Mouse (Mus musculus): ENCODE results near the gene Prkch. TPM values are rescaled to one million over a fixed set of nuclear protein-coding genes. Genes with fewer than 3 reads are reported as not detected.

Prkch gene
- polyA plus RNA-seq, 1 experiment from 2014 or later, result 6.1 TPM

DNA sequence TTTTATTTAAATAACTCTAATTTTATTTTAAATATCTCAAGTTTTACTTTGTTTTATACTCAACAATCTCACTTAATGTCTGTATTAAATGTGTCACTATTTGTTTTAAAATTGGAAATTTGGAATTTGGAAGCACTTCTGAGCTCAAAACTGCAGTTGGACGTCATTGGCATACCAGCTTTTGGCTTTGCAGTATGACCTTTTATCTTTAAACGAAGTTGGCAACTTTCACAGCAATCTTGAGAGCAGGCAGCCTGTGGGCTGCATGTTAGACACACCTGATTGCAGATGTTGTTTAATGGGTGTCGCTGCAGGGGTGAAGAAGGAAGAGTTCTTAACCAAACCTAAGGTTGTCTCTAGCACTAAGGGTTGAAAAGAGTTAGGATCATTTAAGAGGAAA, 220.9 kb downstream of the Prkch start:
- 65% methylated on average over 3 of the region's 3 CpGs for WGBS
- ATAC-seq (ENCODE audit: low FRiP score), result no peak

DNA sequence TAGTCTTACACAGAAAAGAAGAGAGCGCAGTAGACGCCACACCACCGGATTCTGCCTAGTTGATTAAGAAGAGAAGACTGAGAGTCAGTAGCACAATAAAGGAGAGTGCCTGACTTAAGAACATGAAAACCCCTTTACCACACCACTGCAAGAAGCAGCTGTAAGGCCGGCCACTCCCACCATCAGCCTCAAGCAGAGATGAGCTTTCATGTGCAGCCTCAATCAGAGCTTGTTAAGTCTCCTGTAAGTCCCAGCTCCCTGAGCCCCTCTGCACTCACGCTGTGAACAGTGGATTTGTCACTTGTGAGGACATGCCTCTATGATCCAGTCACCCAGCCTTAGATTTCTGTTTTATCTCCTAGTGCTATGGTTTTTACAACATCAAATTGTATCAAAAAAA, 221.4 kb downstream of the Prkch start:
- H3K9me3 ChIP-seq (ENCODE audit: control insufficient read depth, low read length), result no peaks in the 10 kb centered on the region
- H3K4me2 ChIP-seq, result no peak overlapping the region
- H3K4me1 ChIP-seq (ENCODE audit: control insufficient read depth, insufficient read depth, low read length), result no peaks in the 10 kb centered on the region; the same call in 1 of the 2 replicates
- no peak overlapping the region for H3K27ac ChIP-seq (ENCODE audit: low read depth, low read length)
- no peaks in the 10 kb centered on the region for H3K36me3 ChIP-seq (ENCODE audit: control insufficient read depth, insufficient read depth, low read length)
- H3K4me3 ChIP-seq (ENCODE audit: low read depth, low read length), result no peak overlapping the region
- ATAC-seq (ENCODE audit: low FRiP score) (no peak), DNase-seq (ENCODE audit: low spot score, missing footprints) (peak; percentile 70)
- no peak overlapping the region for H3K9ac ChIP-seq (ENCODE audit: low read length)
- H3K27me3 ChIP-seq (ENCODE audit: control insufficient read depth, insufficient read depth, low read length), result no peaks in the 10 kb centered on the region
- WGBS, result 28% methylated on average over 5 of the region's 5 CpGs

More for the DNA sequence above, 220.9 kb downstream of the Prkch start:
- Histone ChIP-seq H3K4me2 (no peak overlapping the region), H3K27ac (ENCODE audit: low read depth, low read length) (no peak overlapping the region), H3K4me3 (ENCODE audit: low read depth, low read length) (no peak overlapping the region), H3K4me1 (ENCODE audit: control insufficient read depth, insufficient read depth, low read length) (no peaks in the 10 kb centered on the region; the same call in 1 of the 2 replicates), H3K27me3 (ENCODE audit: control insufficient read depth, insufficient read depth, low read length) (no peaks in the 10 kb centered on the region), H3K9ac (ENCODE audit: low read length) (no peak overlapping the region), H3K36me3 (ENCODE audit: control insufficient read depth, insufficient read depth, low read length) (no peaks in the 10 kb centered on the region), H3K9me3 (ENCODE audit: control insufficient read depth, low read length) (no peaks in the 10 kb centered on the region)
- DNase-seq (ENCODE audit: low spot score, missing footprints), result peak; percentile 60

DNA sequence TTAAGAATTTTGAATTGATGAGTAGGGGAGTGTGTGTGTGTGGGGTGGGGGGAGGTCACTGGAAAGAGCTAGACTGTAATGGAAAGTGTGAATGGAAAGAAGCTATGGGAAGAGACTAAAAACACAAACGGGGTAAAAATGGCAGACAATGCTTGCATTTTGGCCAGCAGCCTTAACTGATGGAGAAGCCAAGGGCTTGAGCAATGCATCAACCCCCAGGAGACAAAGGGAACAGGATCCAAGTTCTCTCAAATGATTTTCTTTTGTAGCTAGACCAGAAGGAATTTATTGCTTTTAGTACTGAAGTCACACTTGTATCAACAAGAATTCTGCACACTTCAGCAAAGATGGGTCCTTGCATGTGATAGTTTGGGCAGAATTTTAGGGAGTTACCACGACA, 222.6 kb downstream of the Prkch start:
- H3K36me3 ChIP-seq (ENCODE audit: control insufficient read depth, insufficient read depth, low read length), result no peaks in the 10 kb centered on the region
- WGBS, result 77% methylated on average over 2 of the region's 2 CpGs

DNA sequence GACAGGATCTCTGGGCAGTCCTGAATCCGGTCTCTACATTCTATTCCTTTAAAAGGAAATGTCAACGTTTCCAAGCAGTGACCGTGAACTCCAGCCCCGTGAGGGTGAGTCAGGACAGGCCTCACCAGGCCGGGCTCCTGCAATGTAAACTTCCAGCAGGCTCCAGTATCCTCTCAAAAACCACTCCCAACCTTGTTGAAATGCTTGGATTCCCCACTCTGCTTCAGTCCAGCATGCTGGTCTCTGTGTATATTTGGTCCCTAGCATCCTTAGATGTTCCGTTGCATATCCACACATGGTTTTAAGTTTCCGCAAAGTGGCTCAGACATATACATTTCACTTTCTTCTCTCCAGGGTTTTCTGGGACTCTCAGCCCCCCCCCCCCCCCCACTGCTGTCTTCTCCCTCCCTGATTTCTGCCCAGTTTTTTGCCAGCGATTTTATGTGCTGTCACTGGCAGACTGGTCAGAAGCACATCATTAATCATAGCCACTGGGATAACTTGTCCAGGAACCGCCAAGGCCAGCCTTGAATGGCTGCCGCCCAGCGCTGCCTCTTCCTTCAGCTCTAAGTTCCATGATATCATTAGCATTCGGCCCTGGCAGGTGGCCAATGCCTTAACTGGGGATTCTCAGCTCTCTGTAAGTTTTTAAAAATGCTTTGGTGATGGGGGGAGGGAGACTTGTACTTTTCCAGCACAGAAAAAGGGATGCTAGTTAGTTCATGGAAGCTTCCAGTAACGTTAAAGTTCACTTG, 225.6 kb downstream of the Prkch start:
- ATAC-seq (ENCODE audit: low FRiP score) (no peak), DNase-seq (ENCODE audit: low spot score, missing footprints) (peak; percentile 80)
- Histone ChIP-seq H3K9me3 (ENCODE audit: control insufficient read depth, low read length) (no peaks in the 10 kb centered on the region), H3K4me1 (ENCODE audit: control insufficient read depth, insufficient read depth, low read length) (no peaks in the 10 kb centered on the region; the same call in 1 of the 2 replicates), H3K9ac (ENCODE audit: low read length) (no peak overlapping the region), H3K27me3 (ENCODE audit: control insufficient read depth, insufficient read depth, low read length) (no peaks in the 10 kb centered on the region), H3K4me2 (no peak overlapping the region), H3K4me3 (ENCODE audit: low read depth, low read length) (no peak overlapping the region), H3K27ac (ENCODE audit: low read depth, low read length) (no peak overlapping the region), H3K36me3 (ENCODE audit: control insufficient read depth, insufficient read depth, low read length) (no peaks in the 10 kb centered on the region)
- WGBS, result 69% methylated on average over 13 of the region's 13 CpGs

More for the DNA sequence above, 222.6 kb downstream of the Prkch start:
- Histone ChIP-seq H3K4me2 (no peak overlapping the region), H3K4me1 (ENCODE audit: control insufficient read depth, insufficient read depth, low read length) (no peaks in the 10 kb centered on the region; the same call in 1 of the 2 replicates), H3K27me3 (ENCODE audit: control insufficient read depth, insufficient read depth, low read length) (no peaks in the 10 kb centered on the region), H3K27ac (ENCODE audit: low read depth, low read length) (no peak overlapping the region), H3K9ac (ENCODE audit: low read length) (no peak overlapping the region), H3K9me3 (ENCODE audit: control insufficient read depth, low read length) (no peaks in the 10 kb centered on the region), H3K4me3 (ENCODE audit: low read depth, low read length) (no peak overlapping the region)
- no peak for ATAC-seq (ENCODE audit: low FRiP score)
- no peak for DNase-seq (ENCODE audit: low spot score, missing footprints)

DNA sequence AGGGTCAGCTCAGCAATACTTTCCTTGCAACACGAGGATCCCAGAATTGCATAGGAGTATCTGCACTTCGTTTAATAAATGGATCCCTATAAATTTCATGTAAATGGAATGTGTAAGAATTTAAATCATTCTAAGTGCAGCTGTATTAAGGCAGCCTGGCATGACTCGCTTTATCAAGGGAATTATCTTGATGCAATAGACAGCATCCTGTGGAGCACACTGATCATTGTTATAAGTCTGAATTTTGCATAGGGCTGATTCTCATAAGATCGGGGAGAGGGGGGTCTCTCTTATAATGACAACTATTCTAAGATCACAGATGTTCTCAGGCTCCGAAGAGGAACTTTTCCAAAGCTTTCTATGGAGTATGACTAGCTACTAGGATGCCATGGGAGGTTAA, 226.3 kb downstream of the Prkch start:
- 81% methylated on average over 5 of the region's 5 CpGs for WGBS
- Histone ChIP-seq H3K9ac (ENCODE audit: low read length) (no peak overlapping the region), H3K4me1 (ENCODE audit: control insufficient read depth, insufficient read depth, low read length) (no peaks in the 10 kb centered on the region; the same call in 1 of the 2 replicates), H3K9me3 (ENCODE audit: control insufficient read depth, low read length) (no peaks in the 10 kb centered on the region), H3K4me2 (no peak overlapping the region), H3K27me3 (ENCODE audit: control insufficient read depth, insufficient read depth, low read length) (no peaks in the 10 kb centered on the region), H3K4me3 (ENCODE audit: low read depth, low read length) (no peak overlapping the region), H3K27ac (ENCODE audit: low read depth, low read length) (no peak overlapping the region), H3K36me3 (ENCODE audit: control insufficient read depth, insufficient read depth, low read length) (no peaks in the 10 kb centered on the region)
- DNase-seq (ENCODE audit: low spot score, missing footprints) (peak; percentile 66), ATAC-seq (ENCODE audit: low FRiP score) (no peak)

DNA sequence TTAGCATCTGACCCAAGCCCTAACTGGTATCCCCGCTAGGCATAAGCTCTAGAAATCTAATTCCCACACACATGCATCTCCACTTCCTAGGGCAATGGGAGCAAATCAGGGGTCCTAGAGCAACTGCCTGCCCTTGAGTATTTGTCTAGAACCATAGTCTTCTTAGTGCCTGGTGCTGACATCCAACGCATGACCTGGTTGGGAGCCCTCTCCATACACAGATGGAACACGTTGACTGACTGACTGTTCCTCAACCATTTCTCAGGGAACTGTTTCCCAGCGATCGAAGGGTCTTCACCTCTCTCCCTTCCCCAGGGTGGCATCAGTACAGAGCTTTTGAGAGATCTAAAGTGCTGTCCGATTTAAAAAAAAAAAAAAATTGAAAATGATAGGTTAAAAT, 227.6 kb downstream of the Prkch start:
- Histone ChIP-seq H3K4me2 (no peak overlapping the region), H3K27me3 (ENCODE audit: control insufficient read depth, insufficient read depth, low read length) (no peaks in the 10 kb centered on the region), H3K9ac (ENCODE audit: low read length) (no peak overlapping the region), H3K9me3 (ENCODE audit: control insufficient read depth, low read length) (no peaks in the 10 kb centered on the region), H3K4me3 (ENCODE audit: low read depth, low read length) (no peak overlapping the region), H3K36me3 (ENCODE audit: control insufficient read depth, insufficient read depth, low read length) (no peaks in the 10 kb centered on the region), H3K27ac (ENCODE audit: low read depth, low read length) (no peak overlapping the region), H3K4me1 (ENCODE audit: control insufficient read depth, insufficient read depth, low read length) (no peaks in the 10 kb centered on the region)
- ATAC-seq (ENCODE audit: low FRiP score), result no peak
- 87% methylated on average over 6 of the region's 6 CpGs for WGBS
- no peak for DNase-seq (ENCODE audit: low spot score, missing footprints)

DNA sequence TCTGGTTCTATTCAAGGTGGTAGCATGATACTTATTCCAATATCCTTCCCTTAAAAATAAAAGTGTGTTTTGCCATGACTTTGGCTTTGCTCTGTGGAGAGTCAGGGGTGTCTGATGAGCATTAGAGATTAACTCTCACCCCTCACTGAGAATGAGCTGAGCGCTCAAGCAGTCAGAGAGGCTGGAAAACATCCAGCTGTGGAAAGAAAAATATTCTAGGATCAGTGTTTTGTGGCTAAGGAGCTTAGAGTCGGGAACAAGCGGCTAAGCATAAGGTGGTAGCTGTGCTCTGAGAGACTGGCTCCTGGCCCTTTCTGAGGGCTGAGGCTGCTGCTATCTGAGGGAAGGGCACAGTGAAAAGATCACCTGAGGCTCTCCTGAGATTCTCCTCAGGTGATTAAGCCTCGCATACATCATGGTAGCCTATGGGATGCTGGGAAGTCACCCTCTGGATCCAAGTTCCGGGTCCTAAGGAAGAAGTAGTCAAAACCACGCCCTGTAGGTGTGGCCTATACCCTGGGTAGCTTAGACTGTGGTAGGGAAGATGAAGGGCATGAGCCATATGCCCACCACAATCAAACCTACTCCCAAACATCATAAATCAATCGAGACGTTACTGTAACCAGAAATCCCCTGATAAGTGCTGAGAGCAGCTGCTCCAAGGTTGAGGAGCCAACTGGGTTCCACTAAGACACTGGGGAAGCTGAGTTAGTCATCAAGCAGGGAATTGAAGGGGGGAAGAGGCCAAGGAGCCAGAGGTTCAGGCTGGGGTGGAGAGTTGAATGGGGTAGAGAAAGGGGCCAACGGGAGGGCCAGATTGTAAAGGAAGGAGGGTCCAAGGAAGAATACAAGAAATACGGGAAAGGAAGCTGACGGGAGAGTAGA, 228.7 kb downstream of the Prkch start:
- Histone ChIP-seq H3K27ac (ENCODE audit: low read depth, low read length) (no peak overlapping the region), H3K4me1 (ENCODE audit: control insufficient read depth, insufficient read depth, low read length) (no peaks in the 10 kb centered on the region), H3K27me3 (ENCODE audit: control insufficient read depth, insufficient read depth, low read length) (no peaks in the 10 kb centered on the region), H3K9me3 (ENCODE audit: control insufficient read depth, low read length) (no peaks in the 10 kb centered on the region), H3K4me3 (ENCODE audit: low read depth, low read length) (no peak overlapping the region), H3K9ac (ENCODE audit: low read length) (no peak overlapping the region), H3K4me2 (no peak overlapping the region), H3K36me3 (ENCODE audit: control insufficient read depth, insufficient read depth, low read length) (no peaks in the 10 kb centered on the region)
- no peak for ATAC-seq (ENCODE audit: low FRiP score)
- peak; percentile 68 for DNase-seq (ENCODE audit: low spot score, missing footprints)
- WGBS, result 73% methylated on average over 11 of the region's 11 CpGs

DNA sequence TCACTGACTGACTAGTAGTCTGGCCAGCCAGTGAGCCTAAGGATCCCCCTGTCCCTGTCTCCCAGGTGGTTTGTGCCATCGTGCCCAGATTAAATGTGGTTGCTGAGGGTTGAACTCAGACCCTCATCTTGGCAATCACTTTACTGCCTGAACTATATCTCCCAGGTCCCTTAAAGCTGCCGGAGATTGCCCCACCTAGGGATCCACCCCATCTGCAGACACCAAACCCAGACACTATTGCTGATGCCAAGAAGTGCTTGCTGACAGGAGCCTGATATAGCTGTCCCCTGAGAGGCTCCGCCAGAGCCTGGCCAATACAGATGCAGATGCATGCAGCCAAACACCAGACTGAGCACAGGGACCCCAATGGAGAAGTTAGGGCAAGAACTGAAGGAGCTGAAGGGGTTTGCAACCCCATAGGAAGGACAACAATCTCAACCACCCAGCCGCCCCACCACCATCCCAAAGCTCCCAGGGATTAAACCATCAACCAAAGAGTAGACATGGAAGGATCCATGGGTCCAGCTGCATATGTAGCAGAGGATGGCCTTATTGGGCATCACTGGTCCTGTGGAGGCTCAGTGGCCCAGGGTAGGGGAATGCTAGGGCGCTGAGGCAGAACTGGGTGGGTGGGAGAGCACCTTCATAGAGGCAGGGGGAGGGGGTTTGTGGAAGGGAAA, 229.6 kb downstream of the Prkch start:
- 91% methylated on average over 5 of the region's 5 CpGs for WGBS
- no peak overlapping the region for H3K27ac ChIP-seq (ENCODE audit: low read depth, low read length)
- no peak for ATAC-seq (ENCODE audit: low FRiP score)
- no peaks in the 10 kb centered on the region for H3K9me3 ChIP-seq (ENCODE audit: control insufficient read depth, low read length)
- no peak overlapping the region for H3K4me3 ChIP-seq (ENCODE audit: low read depth, low read length)
- no peak overlapping the region for H3K4me2 ChIP-seq
- H3K27me3 ChIP-seq (ENCODE audit: control insufficient read depth, insufficient read depth, low read length), result no peaks in the 10 kb centered on the region
- H3K9ac ChIP-seq (ENCODE audit: low read length), result no peak overlapping the region
- peak; percentile 44 for DNase-seq (ENCODE audit: low spot score, missing footprints)
- H3K36me3 ChIP-seq (ENCODE audit: control insufficient read depth, insufficient read depth, low read length), result no peaks in the 10 kb centered on the region
- no peaks in the 10 kb centered on the region for H3K4me1 ChIP-seq (ENCODE audit: control insufficient read depth, insufficient read depth, low read length)

Data from midbrain, embryonic 11.5 days (tissue).